Mouse (Mus musculus) testis, adult 2 months (tissue): Measurements from ENCODE around the gene Ghsr.

ENCODE experiments used
- CTCF ChIP-seq: fragments of 200-500 bp; IDR thresholded peaks from 2 replicates; pipeline ENCODE4 v1.5.1; 2012; ENCODE audit warnings: low read depth, mild to moderate bottlenecking, inconsistent platforms, low read length, moderate library complexity; ENCODE audit not compliant: control insufficient read depth, insufficient read depth, insufficient replicate concordance
- POLR2A ChIP-seq: fragments of 200-500 bp; IDR thresholded peaks from 2 replicates; pipeline ENCODE4 v1.6.1; 2012; ENCODE audit warnings: low read depth, mild to moderate bottlenecking, inconsistent platforms, low read length, moderate library complexity; ENCODE audit not compliant: control insufficient read depth

DNA sequence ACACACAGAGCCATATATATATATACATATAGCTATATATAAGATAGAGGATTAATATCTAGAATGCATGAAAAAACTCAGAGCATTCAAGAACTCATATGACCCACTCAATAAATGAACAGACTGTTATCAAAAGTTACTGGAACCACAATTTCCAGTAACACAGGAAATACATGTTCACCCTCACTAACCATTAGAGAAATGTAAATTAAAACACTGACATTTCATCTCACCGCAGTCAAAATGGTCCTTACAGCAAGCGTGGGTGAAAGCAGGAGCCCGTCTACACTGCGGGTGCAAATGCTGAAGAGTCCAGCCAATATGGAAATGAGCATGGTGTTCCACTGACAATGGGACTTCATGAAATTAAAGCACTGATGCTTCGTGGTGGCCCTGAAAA lies 40.4 kb upstream of the Ghsr start:
- no peak for TF ChIP-seq POLR2A
- TF ChIP-seq CTCF = no peak
